Mouse (Mus musculus) hindbrain, postnatal 0 days (tissue): ENCODE measurements at regions not wholly inside any gene's neighbourhood (a gene's known extent, or its start where the extent isn't known, plus 50 kb on each side); places are given as distances from the start of the nearest gene placed in this dataset.
A peak's percentile ranks its signal among the peaks of the same experiment; 100 is the strongest.

ENCODE experiments used
- ATAC-seq: fragments of 200-750 bp; cut with Nextera tagmentation; 2 replicates; pipeline ENCODE4 v1.8.0; 2017; ENCODE audit warnings: mild to moderate bottlenecking, moderate TSS enrichment, moderate library complexity
- DNase-seq: peaks from one replicate; pipeline ENCODE4 v3.0.0-alpha.2; 2015; ENCODE audit warnings: low spot score
- H3K27ac ChIP-seq: fragments of 300-500 bp; sonication (generic); 2 replicates; pipeline ENCODE4 v1.5.1; 2014; ENCODE audit warnings: mild to moderate bottlenecking
- H3K27me3 ChIP-seq: fragments of 300-500 bp; sonication (generic); 2 replicates; pipeline ENCODE4 v1.6.1; 2014; ENCODE audit warnings: low read length, mixed read lengths; ENCODE audit not compliant: insufficient read depth
- H3K36me3 ChIP-seq: fragments of 300-500 bp; sonication (generic); 2 replicates; pipeline ENCODE4 v1.6.1; 2014; ENCODE audit warnings: low read length, mixed read lengths; ENCODE audit not compliant: insufficient read depth
- H3K4me1 ChIP-seq: fragments of 300-500 bp; sonication (generic); 2 replicates; pipeline ENCODE4 v1.6.1; 2014; ENCODE audit warnings: antibody characterized with exemption, low read length, mixed read lengths; ENCODE audit not compliant: insufficient read depth
- H3K4me2 ChIP-seq: fragments of 300-500 bp; sonication (generic); 2 replicates; pipeline ENCODE4 v1.6.1; 2014; ENCODE audit warnings: low read depth, mild to moderate bottlenecking, low read length, moderate library complexity, mixed read lengths
- H3K4me3 ChIP-seq: fragments of 300-500 bp; sonication (generic); 2 replicates; pipeline ENCODE4 v1.5.1; 2014; ENCODE audit warnings: low read length
- H3K9ac ChIP-seq: fragments of 300-500 bp; sonication (generic); replicated peaks from 2 replicates; pipeline ENCODE4 v1.6.1; 2014; ENCODE audit warnings: mild to moderate bottlenecking, low read length, moderate library complexity, mixed read lengths
- H3K9me3 ChIP-seq: fragments of 300-500 bp; sonication (generic); 2 replicates; pipeline ENCODE4 v1.6.1; 2016; ENCODE audit warnings: low read length, mixed read lengths
- CTCF ChIP-seq: IDR thresholded peaks from 2 replicates; pipeline ENCODE4 v1.5.1; 2016; ENCODE audit warnings: antibody characterized with exemption, control low read depth, low read depth
- WGBS: fragments of 180-500 bp; shearing (Covaris S2); extraction: QIAGEN DNeasy Blood & Tissue Kit; methylation state at CpG from one replicate; pipeline ENCODE4 v1.1.7; 2014; 5-methylcytosine and 5-hydroxymethylcytosine counted together

DNA sequence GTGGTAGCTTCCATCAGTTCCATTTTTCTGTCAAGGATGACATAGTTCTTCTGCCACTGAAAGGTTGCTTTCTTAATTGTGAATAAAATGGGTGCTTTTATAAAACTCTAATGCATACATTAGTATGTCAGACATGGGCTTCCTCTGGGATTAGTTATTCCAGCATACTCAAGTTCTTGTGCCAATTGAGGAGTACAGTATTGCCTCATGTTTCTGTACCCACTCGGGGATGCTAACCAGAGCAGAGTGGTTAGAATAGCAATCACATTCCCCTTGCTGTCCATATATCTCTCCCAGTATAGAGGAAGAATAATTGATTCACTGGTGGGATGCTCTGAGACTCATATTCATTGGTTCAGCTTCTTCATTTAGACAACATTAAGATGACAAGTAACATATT lies 119.5 kb downstream of the Fam84a start:
- no peak overlapping the region for H3K9ac ChIP-seq
- H3K4me3 ChIP-seq = no peak overlapping the region
- no peak overlapping the region for H3K4me2 ChIP-seq
- ATAC-seq (no peak), DNase-seq (no peak)
- no peaks in the 10 kb centered on the region for H3K9me3 ChIP-seq
- no peaks in the 10 kb centered on the region for H3K27me3 ChIP-seq
- 87% methylated on average over 1 of the region's 1 CpGs for WGBS
- H3K36me3 ChIP-seq = no peaks in the 10 kb centered on the region
- no peaks in the 10 kb centered on the region for H3K4me1 ChIP-seq
- no peak overlapping the region for H3K27ac ChIP-seq
- no peak for TF ChIP-seq CTCF

DNA sequence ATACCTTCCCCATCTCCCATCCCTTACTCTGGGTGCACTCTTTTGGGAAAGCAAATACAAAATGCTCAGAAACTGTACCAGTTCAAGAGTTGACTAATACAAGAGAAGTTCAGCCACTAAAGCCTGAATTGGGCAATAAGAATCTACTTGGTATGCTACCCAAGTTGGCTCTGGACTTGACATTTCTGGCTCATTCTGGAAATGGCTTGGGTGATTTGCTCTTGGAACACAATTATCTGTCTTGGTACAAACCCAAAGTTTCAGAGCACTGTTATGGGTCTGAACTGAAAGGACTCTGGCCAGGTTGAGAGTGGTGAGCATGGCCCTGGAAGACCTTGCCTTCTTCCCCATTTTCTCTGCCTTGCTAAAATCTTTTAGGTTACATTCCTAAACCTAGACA lies 136.6 kb downstream of the Fam84a start:
- peak; percentile 11 for DNase-seq
- no peak for ATAC-seq
- Histone ChIP-seq H3K36me3 (no peaks in the 10 kb centered on the region), H3K4me2 (no peak overlapping the region), H3K9ac (no peak overlapping the region), H3K9me3 (no peaks in the 10 kb centered on the region), H3K4me3 (no peak overlapping the region), H3K4me1 (no peaks in the 10 kb centered on the region), H3K27me3 (no peaks in the 10 kb centered on the region), H3K27ac (no peak overlapping the region)
- no peak for TF ChIP-seq CTCF

DNA sequence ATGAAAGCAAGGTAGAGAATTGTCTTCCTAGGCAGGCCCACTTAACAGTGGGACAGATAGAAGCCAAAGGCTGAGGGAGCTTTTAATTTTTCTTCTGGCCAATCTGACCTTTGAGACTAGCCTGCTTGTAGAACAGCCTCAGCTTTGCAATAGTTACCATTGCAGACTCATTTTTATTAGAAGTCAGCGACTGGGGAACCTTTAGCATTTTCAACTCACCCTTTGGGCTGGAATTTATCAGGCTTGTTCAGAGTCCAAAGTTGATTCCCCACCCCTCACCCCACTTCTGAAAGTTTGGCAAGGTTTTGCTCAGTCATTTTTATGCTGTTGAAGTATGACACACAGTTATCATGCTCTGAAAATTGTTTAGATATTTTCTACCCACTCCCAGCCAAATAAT lies 145.9 kb downstream of the Fam84a start:
- WGBS = 70% methylated on average over 1 of the region's 1 CpGs
- H3K36me3 ChIP-seq = no peaks in the 10 kb centered on the region
- no peaks in the 10 kb centered on the region for H3K9me3 ChIP-seq
- no peaks in the 10 kb centered on the region for H3K27me3 ChIP-seq
- H3K4me3 ChIP-seq = no peak overlapping the region
- H3K27ac ChIP-seq = no peak overlapping the region
- DNase-seq (no peak), ATAC-seq (no peak)
- no peak overlapping the region for H3K4me2 ChIP-seq
- H3K9ac ChIP-seq = no peak overlapping the region
- H3K4me1 ChIP-seq = no peaks in the 10 kb centered on the region
- TF ChIP-seq CTCF = no peak

DNA sequence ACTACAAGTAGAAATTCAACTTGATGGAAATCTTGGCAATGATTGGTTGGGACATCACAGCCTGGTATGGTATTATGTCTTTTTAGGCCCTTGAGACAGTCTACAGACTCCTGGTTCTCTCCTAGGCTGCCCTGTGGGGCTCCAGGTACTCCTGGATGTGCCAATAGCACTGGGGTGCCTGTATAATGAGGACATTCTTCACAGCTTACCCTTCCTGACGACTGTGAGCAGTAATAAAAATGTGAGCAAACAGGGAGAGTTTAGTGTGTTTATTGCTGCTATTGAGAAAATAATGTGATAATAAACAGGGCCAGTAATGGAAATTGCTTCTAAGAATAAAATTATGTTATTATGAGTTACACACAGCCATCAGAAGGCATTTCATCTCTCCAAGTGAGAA lies 150.2 kb downstream of the Fam84a start:
- H3K36me3 ChIP-seq = no peaks in the 10 kb centered on the region
- TF ChIP-seq CTCF = no peak
- DNase-seq (no peak), ATAC-seq (no peak)
- H3K4me1 ChIP-seq = no peaks in the 10 kb centered on the region
- WGBS = 46% methylated on average over 1 of the region's 1 CpGs
- H3K4me3 ChIP-seq = no peak overlapping the region
- H3K27me3 ChIP-seq = no peaks in the 10 kb centered on the region
- H3K27ac ChIP-seq = no peak overlapping the region
- no peaks in the 10 kb centered on the region for H3K9me3 ChIP-seq
- no peak overlapping the region for H3K9ac ChIP-seq
- H3K4me2 ChIP-seq = no peak overlapping the region

DNA sequence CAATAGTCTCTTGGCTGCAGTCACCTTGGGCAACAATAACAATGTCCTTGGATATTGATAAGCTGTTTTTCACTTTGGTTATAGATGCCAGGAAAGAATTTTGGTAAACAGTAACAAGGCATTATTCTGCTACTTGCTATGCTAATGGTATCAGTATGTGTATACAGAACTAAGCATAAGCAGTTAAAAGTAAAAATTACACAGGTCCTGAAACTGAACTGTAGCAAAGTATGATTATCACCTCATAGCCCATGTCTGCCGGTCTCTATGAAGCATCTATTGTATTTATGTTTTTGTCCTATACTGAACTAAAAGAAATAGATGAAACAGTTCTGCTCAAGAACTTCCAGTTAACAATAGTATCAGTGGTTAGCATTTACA lies 167.5 kb downstream of the Fam84a start:
- ATAC-seq = no peak

DNA sequence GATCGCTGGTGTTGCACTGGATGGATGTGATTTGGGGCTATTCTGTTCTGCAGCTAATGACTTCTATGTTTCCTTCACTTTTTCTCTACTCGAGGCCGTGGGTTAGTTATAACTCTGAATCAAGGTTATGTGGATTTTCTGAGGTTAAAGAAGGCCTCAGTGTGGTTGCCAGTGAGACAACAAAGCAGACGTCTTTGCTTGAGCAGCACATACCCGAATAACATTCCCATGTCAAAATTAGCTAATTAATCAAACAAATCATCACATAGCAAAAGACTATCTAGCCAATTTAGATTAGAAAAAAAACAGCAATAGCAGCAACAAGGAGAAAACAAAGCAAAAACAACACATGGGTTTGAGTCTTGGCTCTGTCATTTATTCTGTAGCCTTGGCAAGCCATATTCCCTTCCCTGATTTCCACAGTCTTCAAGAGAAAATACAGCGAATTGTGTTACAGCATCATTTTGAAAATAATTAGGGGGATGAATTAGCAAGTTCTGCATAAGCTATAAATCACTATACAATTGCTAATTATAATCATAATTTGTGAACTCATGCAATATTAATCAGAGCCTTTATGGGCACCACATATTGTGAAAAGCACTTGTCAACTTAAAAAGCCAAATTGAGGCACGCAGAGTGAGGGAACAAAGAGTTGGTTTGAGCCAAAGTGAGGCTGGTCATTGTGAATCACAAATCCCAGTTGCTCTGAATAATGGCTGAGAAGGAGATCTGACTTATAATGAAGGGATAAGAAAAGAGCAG lies 168.0 kb downstream of the Fam84a start:
- H3K9me3 ChIP-seq = no peaks in the 10 kb centered on the region
- H3K36me3 ChIP-seq = no peaks in the 10 kb centered on the region
- DNase-seq (peak; percentile 15), ATAC-seq (no peak)
- H3K27ac ChIP-seq = no peak overlapping the region
- no peak overlapping the region for H3K9ac ChIP-seq
- 35% methylated on average over 7 of the region's 7 CpGs for WGBS
- H3K27me3 ChIP-seq = no peaks in the 10 kb centered on the region
- no peaks in the 10 kb centered on the region for H3K4me1 ChIP-seq
- no peak overlapping the region for H3K4me2 ChIP-seq
- TF ChIP-seq CTCF = no peak
- H3K4me3 ChIP-seq = no peak overlapping the region

More for the DNA sequence above, 167.5 kb downstream of the Fam84a start:
- H3K4me2 ChIP-seq = no peak overlapping the region
- no peaks in the 10 kb centered on the region for H3K27me3 ChIP-seq
- H3K4me3 ChIP-seq = no peak overlapping the region
- H3K4me1 ChIP-seq = no peaks in the 10 kb centered on the region
- no peak overlapping the region for H3K9ac ChIP-seq
- H3K27ac ChIP-seq = no peak overlapping the region
- 36% methylated on average over 1 of the region's 1 CpGs for WGBS
- DNase-seq = no peak
- H3K36me3 ChIP-seq = no peaks in the 10 kb centered on the region
- no peak for TF ChIP-seq CTCF
- H3K9me3 ChIP-seq = no peaks in the 10 kb centered on the region

DNA sequence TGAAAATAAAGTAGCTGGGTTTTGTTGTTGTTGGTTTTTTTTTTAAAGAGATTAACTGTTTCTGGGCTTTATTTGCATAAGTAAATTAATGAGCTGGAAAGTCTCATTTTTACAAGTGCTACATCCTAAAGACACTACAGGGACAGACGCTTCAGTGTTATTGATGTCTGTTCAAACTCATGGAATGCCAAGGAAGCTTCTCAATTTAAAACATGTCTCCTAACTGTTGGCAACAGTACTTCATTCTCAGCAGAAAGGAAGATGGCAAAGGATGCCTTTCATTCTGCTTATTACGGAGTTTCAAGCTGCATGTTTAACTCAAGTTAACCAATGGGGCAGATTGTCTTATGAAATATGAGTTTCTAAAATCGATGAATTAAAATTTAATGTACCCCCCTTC lies 187.3 kb downstream of the Fam84a start:
- Histone ChIP-seq H3K27ac (no peak overlapping the region), H3K4me1 (no peaks in the 10 kb centered on the region), H3K4me2 (no peak overlapping the region), H3K9me3 (no peaks in the 10 kb centered on the region), H3K27me3 (no peaks in the 10 kb centered on the region), H3K4me3 (no peak overlapping the region), H3K9ac (no peak overlapping the region), H3K36me3 (no peaks in the 10 kb centered on the region)
- TF ChIP-seq CTCF = no peak
- no peak for ATAC-seq
- no peak for DNase-seq
- WGBS = 76% methylated on average over 3 of the region's 3 CpGs
